Mouse (Mus musculus) forebrain, embryonic 15.5 days (tissue): ENCODE measurements around the gene Nnat. TPM values are rescaled to one million over a fixed set of nuclear protein-coding genes. Genes with fewer than 3 reads are reported as not detected.

Experiments used
- ATAC-seq: fragments of 200-750 bp; cut with Nextera tagmentation; replicated peaks from 2 replicates; pipeline ENCODE4 v1.8.0; 2017; ENCODE audit warnings: mild to moderate bottlenecking, moderate TSS enrichment, moderate library complexity
- H3K27ac ChIP-seq: fragments of 300-500 bp; sonication (generic); replicated peaks from 2 replicates; pipeline ENCODE4 v1.5.1; 2015; ENCODE audit warnings: mild to moderate bottlenecking, inconsistent platforms
- H3K27me3 ChIP-seq: fragments of 300-500 bp; sonication (generic); 2 replicates; pipeline ENCODE4 v1.6.1; 2015; ENCODE audit warnings: inconsistent platforms
- H3K36me3 ChIP-seq: fragments of 300-500 bp; sonication (generic); 2 replicates; pipeline ENCODE4 v1.6.1; 2015; ENCODE audit warnings: mild to moderate bottlenecking, inconsistent platforms
- H3K4me1 ChIP-seq: fragments of 300-500 bp; sonication (generic); 2 replicates; pipeline ENCODE4 v1.6.1; 2015; ENCODE audit warnings: inconsistent platforms
- H3K4me2 ChIP-seq: fragments of 300-500 bp; sonication (generic); replicated peaks from 2 replicates; pipeline ENCODE4 v1.6.1; 2015; ENCODE audit warnings: mild to moderate bottlenecking, inconsistent platforms
- H3K4me3 ChIP-seq: fragments of 300-500 bp; sonication (generic); 2 replicates; pipeline ENCODE4 v1.5.1; 2015; ENCODE audit warnings: mild to moderate bottlenecking, inconsistent platforms
- H3K9ac ChIP-seq: fragments of 300-500 bp; sonication (generic); replicated peaks from 2 replicates; pipeline ENCODE4 v1.6.1; 2015; ENCODE audit warnings: mild to moderate bottlenecking, inconsistent platforms
- H3K9me3 ChIP-seq: fragments of 300-500 bp; sonication (generic); 2 replicates; pipeline ENCODE4 v1.6.1; 2016; ENCODE audit warnings: inconsistent platforms
- WGBS: fragments of 180-500 bp; shearing (Covaris S2); methylation state at CpG from one replicate; pipeline ENCODE4 v1.1.7; 2015; ENCODE audit warnings: mixed read lengths; 5-methylcytosine and 5-hydroxymethylcytosine counted together
- polyA plus RNA-seq: library from polyadenylated mRNA; unstranded; fragments of >200 nt; fragmentation: Nextera tagmentation; extraction: Ambion mirVana; gene quantifications from 2 replicates; pipeline ENCODE4 v1.2.1, GENCODE M21; 2015

Gene Nnat
- polyA plus RNA-seq, result 6,946 and 7,065 TPM in 2 replicates

- peaks cover 38% of the 10 kb centered on the region for H3K4me1 ChIP-seq
- H3K4me3 ChIP-seq, result peak within 1 kb of the TSS; percentile 60
- H3K27ac ChIP-seq, result peak within 1 kb of the TSS; percentile 93
- peak within 1 kb of the TSS; percentile 51 for H3K4me2 ChIP-seq
- peaks cover 20% of the 10 kb centered on the region for H3K9me3 ChIP-seq
- no peaks in the 10 kb centered on the region for H3K27me3 ChIP-seq
- peaks cover 51% of the 10 kb centered on the region for H3K36me3 ChIP-seq
- ATAC-seq, result peak; percentile 74
- WGBS, result 51% methylated on average over 27 of the region's 27 CpGs
- peak within 1 kb of the TSS; percentile 85 for H3K9ac ChIP-seq
Observed at GRCm38 (mm10) chr2:157559858-157560257, at the start of gene Nnat. Nnat (plus strand) TSS chr2:157560078.

- 70% methylated on average over 9 of the region's 9 CpGs for WGBS
- Histone ChIP-seq H3K9me3 (no peaks in the 10 kb centered on the region), H3K4me2 (no peak overlapping the region), H3K9ac (no peak overlapping the region), H3K27me3 (no peaks in the 10 kb centered on the region), H3K36me3 (no peaks in the 10 kb centered on the region), H3K4me1 (peaks cover 27% of the 10 kb centered on the region), H3K4me3 (no peak overlapping the region), H3K27ac (peak overlapping the region; percentile 9)
- ATAC-seq, result no peak
Observed at GRCm38 (mm10) chr2:157512859-157513258, 47.0 kb upstream of the Nnat start.

DNA sequence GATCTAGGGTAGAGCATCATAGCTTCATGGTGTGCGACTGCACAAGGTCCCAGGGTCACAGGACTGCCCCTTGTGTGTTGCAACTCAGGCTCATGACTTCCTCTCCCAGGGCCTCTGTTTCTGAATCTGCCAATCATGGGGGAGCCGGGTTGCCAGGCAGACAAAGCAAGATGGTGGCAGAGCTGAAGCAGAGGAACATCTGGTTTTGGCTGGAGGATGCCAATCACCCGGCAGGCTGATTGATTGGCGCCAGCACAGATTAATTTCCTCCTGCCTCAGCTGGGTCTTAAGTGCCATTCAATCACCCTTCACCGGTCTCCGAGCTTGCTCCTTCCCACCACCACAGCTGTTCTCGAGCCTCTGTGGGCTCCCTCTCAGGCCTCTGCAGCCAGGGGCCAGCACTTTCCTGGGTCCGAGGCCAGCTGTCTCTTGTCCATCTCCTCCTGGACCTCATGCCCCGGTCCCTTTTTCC, 46.1 kb upstream of the Nnat start:
- no peak for ATAC-seq
- Histone ChIP-seq H3K4me3 (no peak overlapping the region), H3K27ac (peak overlapping the region; percentile 31; the same call in 1 of the 2 replicates), H3K4me2 (no peak overlapping the region), H3K4me1 (peaks cover 35% of the 10 kb centered on the region), H3K27me3 (no peaks in the 10 kb centered on the region), H3K9ac (no peak overlapping the region), H3K36me3 (no peaks in the 10 kb centered on the region), H3K9me3 (no peaks in the 10 kb centered on the region)
- WGBS, result 19% methylated on average over 9 of the region's 9 CpGs

DNA sequence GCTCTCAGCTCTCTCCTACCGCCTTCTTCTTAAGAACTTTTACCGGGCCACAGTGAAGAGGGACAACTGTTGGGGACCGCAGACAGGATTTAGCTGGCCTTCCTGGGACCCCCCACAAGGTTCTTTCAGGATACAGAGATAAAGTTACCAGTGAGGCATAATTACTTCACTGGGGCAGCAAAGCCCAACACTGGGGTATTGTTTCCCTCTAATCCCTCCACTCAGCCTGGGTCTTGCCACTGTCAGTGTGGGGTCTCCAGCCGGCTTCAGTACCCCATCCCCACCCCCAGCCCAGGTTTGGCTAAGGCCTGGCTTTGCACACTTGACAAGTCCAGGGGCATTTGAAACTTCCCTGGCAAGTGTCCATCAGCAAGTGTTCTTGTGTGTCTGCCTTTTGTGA, 45.5 kb upstream of the Nnat start:
- Histone ChIP-seq H3K4me3 (no peak overlapping the region), H3K27ac (peak overlapping the region; percentile 31; the same call in 1 of the 2 replicates), H3K36me3 (no peaks in the 10 kb centered on the region), H3K9ac (no peak overlapping the region), H3K4me1 (peaks cover 37% of the 10 kb centered on the region), H3K4me2 (no peak overlapping the region), H3K27me3 (no peaks in the 10 kb centered on the region), H3K9me3 (no peaks in the 10 kb centered on the region)
- ATAC-seq, result no peak
- WGBS, result 3% methylated on average over 4 of the region's 4 CpGs

GRCm38 (mm10) chr2:157517526-157517925, 42.4 kb upstream of the Nnat start:
- ATAC-seq, result no peak; the same call in 1 of the 2 replicates
- WGBS, result 34% methylated on average over 6 of the region's 6 CpGs
- Histone ChIP-seq H3K4me1 (peaks cover 53% of the 10 kb centered on the region), H3K36me3 (no peaks in the 10 kb centered on the region), H3K4me3 (no peak overlapping the region), H3K27me3 (no peaks in the 10 kb centered on the region), H3K9me3 (no peaks in the 10 kb centered on the region), H3K9ac (no peak overlapping the region), H3K27ac (peak overlapping the region; percentile 45), H3K4me2 (no peak overlapping the region)

DNA sequence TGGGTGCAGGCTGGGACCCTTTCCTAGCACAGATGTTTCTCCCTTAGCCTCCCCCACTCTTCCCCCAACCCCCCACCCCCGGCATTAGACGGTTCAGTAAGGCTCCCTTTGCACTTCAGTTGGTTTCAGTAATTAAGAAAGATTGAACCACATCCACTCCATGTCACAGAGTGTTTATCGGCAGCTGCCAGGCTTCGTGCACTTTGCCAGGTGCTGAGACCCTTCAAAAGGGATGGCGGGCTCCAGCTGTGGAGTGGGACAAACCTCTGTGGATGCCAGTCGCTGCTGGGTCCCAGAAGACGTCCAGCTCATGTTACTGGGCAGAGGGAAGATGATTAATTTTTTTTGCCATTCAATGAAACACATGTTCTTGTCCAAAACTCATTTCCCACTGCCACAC, 41.4 kb upstream of the Nnat start:
- peaks cover 46% of the 10 kb centered on the region for H3K4me1 ChIP-seq
- H3K4me3 ChIP-seq, result no peak overlapping the region
- H3K9ac ChIP-seq, result no peak overlapping the region
- H3K27me3 ChIP-seq, result no peaks in the 10 kb centered on the region
- no peak for ATAC-seq
- 51% methylated on average over 7 of the region's 7 CpGs for WGBS
- no peaks in the 10 kb centered on the region for H3K9me3 ChIP-seq
- no peak overlapping the region for H3K4me2 ChIP-seq
- no peaks in the 10 kb centered on the region for H3K36me3 ChIP-seq
- H3K27ac ChIP-seq, result no peak overlapping the region; the same call in 1 of the 2 replicates

- WGBS, result 76% methylated on average over 6 of the region's 6 CpGs
- H3K9ac ChIP-seq, result no peak overlapping the region
- peak overlapping the region; percentile 67 for H3K27ac ChIP-seq
- no peaks in the 10 kb centered on the region for H3K9me3 ChIP-seq
- no peaks in the 10 kb centered on the region for H3K27me3 ChIP-seq
- H3K4me3 ChIP-seq, result no peak overlapping the region
- H3K36me3 ChIP-seq, result no peaks in the 10 kb centered on the region
- no peak for ATAC-seq
- H3K4me2 ChIP-seq, result no peak overlapping the region
- H3K4me1 ChIP-seq, result peaks cover 36% of the 10 kb centered on the region
Observed at GRCm38 (mm10) chr2:157519452-157519851, 40.4 kb upstream of the Nnat start.

GRCm38 (mm10) chr2:157520496-157520895, 39.4 kb upstream of the Nnat start:
- H3K36me3 ChIP-seq, result no peaks in the 10 kb centered on the region
- whole genome bisulfite sequencing, result 14% methylated on average over 5 of the region's 5 CpGs
- peak overlapping the region; percentile 67 for H3K27ac ChIP-seq
- no peak overlapping the region for H3K4me3 ChIP-seq
- peaks cover 38% of the 10 kb centered on the region for H3K4me1 ChIP-seq
- ATAC-seq, result peak; percentile 67; the same call in 1 of the 2 replicates
- no peaks in the 10 kb centered on the region for H3K27me3 ChIP-seq
- H3K4me2 ChIP-seq, result no peak overlapping the region
- H3K9ac ChIP-seq, result no peak overlapping the region
- no peaks in the 10 kb centered on the region for H3K9me3 ChIP-seq

GRCm38 (mm10) chr2:157522556-157522955, 37.3 kb upstream of the Nnat start:
- H3K4me3 ChIP-seq, result no peak overlapping the region
- ATAC-seq, result no peak
- H3K4me1 ChIP-seq, result peaks cover 42% of the 10 kb centered on the region
- no peak overlapping the region for H3K9ac ChIP-seq
- 17% methylated on average over 3 of the region's 3 CpGs for WGBS
- no peaks in the 10 kb centered on the region for H3K9me3 ChIP-seq
- H3K27ac ChIP-seq, result no peak overlapping the region
- H3K4me2 ChIP-seq, result no peak overlapping the region
- H3K36me3 ChIP-seq, result no peaks in the 10 kb centered on the region
- no peaks in the 10 kb centered on the region for H3K27me3 ChIP-seq

- 31% methylated on average over 13 of the region's 13 CpGs for WGBS
- H3K4me3 ChIP-seq, result no peak overlapping the region
Observed at GRCm38 (mm10) chr2:157530056-157530955, 29.6 kb upstream of the Nnat start.

DNA sequence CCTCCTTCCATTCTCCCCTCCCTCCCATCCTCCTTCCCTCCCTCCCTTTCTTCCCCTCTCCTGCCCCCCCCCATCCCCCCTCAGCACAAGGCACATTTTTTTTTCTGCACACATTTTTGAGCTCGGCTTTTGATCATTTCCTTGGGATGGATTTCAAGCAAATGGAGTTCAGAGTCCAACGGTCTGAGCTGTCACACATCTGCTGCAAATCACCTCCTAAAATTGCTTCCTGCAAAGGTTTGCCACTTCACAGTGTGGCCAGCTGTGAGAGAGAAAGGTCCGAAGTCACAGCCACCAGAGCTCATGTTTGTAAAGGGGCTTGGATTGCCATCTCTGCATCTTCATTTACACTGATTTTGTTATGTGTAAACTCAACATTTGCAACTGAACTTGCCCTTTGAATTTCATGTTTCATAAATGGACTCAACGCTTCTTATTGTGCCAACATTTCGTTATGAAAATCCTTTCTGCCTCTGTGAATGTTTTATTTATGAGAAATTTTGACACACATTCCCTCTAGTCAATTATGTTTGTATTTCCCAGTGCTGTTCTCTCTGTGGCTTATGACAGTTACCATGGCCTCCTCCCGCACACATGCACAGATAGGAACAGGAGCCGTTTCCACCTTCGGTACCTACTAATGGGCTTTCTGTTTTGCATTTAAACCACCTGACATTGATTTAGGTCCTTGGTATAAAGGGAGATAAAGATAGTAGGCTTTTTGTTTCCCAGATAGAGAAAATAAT, 28.0 kb upstream of the Nnat start:
- Histone ChIP-seq H3K9me3 (no peaks in the 10 kb centered on the region), H3K9ac (no peak overlapping the region), H3K4me3 (no peak overlapping the region), H3K4me1 (peaks cover 46% of the 10 kb centered on the region), H3K27me3 (no peaks in the 10 kb centered on the region), H3K4me2 (no peak overlapping the region), H3K36me3 (no peaks in the 10 kb centered on the region), H3K27ac (peak overlapping the region; percentile 68)
- WGBS, result 36% methylated on average over 8 of the region's 8 CpGs
- no peak for ATAC-seq

More at GRCm38 (mm10) chr2:157530056-157530955, 29.6 kb upstream of the Nnat start:
- Histone ChIP-seq H3K27ac (peak overlapping the region; percentile 68), H3K9me3 (no peaks in the 10 kb centered on the region), H3K9ac (no peak overlapping the region), H3K4me2 (no peak overlapping the region), H3K27me3 (no peaks in the 10 kb centered on the region), H3K36me3 (no peaks in the 10 kb centered on the region), H3K4me1 (peaks cover 46% of the 10 kb centered on the region)
- 0 out of 2 replicates have a peak, but pooled peaks have one; percentile 12 for ATAC-seq

GRCm38 (mm10) chr2:157534163-157534562, 25.7 kb upstream of the Nnat start:
- H3K4me1 ChIP-seq, result peaks cover 57% of the 10 kb centered on the region
- H3K27ac ChIP-seq, result no peak overlapping the region
- 66% methylated on average over 4 of the region's 4 CpGs for WGBS
- H3K27me3 ChIP-seq, result no peaks in the 10 kb centered on the region
- H3K36me3 ChIP-seq, result no peaks in the 10 kb centered on the region
- no peak overlapping the region for H3K9ac ChIP-seq
- ATAC-seq, result no peak
- H3K4me2 ChIP-seq, result no peak overlapping the region
- no peaks in the 10 kb centered on the region for H3K9me3 ChIP-seq
- H3K4me3 ChIP-seq, result no peak overlapping the region
